Mouse (Mus musculus) spleen, postnatal 10 days (tissue): ENCODE results near the gene Mgl2.
A peak's percentile ranks its signal among the peaks of the same experiment; 100 is the strongest.
"Not testable (repeated sequence)": the region's sequence is repeated elsewhere in the genome, so short reads cannot be mapped to it uniquely, and the experiment has no call there.

Source experiments
- DNase-seq, 2 experiments: peaks; one replicate each; pipeline ENCODE4 v3.0.0; 2021 to 2022; ENCODE audit warnings: low spot score in 2 of 2

Gene Mgl2

GRCm38 (mm10) chr11:70129926-70130379 lies at the start of gene Mgl2:
Mgl2 (plus strand) TSS chr11:70130329.
- DNase-seq, result no peak

- no peak for DNase-seq
Measured at GRCm38 (mm10) chr11:70080803-70081590, 49.1 kb upstream of the Mgl2 start.

DNA sequence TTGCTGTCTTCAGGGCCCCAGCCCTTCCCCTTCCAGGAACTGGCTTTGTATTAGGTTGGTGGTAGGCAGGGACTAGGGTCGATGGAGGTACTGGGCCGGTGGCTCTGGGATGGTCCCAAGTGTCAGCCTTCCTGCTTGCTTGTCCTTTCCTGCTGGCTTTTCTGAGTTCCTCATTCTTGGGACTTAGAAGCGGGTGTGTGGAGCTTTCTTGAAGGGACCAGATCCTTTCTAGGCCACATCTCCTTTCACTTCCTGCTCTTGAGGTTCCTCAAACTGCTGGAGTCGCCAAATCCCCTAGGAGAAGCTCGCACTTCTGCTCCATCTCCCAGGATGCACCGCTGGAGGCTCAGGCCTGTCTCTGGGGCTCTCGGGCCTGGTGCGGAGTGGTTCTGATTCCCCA lies 45.6 kb upstream of the Mgl2 start:
- peak in 1 of 2 experiments; percentile 20 for DNase-seq

- DNase-seq, result peak in 1 of 2 experiments; percentile 23
Measured at GRCm38 (mm10) chr11:70091986-70092783, 37.9 kb upstream of the Mgl2 start, which contains the start of gene Asgr2. Asgr2 (plus strand) TSS chr11:70092644.

GRCm38 (mm10) chr11:70097396-70097795 lies 32.7 kb upstream of the Mgl2 start:
- DNase-seq, result no peak

- no peak for DNase-seq
Measured at GRCm38 (mm10) chr11:70099102-70099501, 31.0 kb upstream of the Mgl2 start.

- no peak for DNase-seq
Measured at GRCm38 (mm10) chr11:70099809-70100208, 30.3 kb upstream of the Mgl2 start.

GRCm38 (mm10) chr11:70103701-70104315 lies 26.3 kb upstream of the Mgl2 start:
- DNase-seq, result no peak

GRCm38 (mm10) chr11:70107085-70107484 lies 23.0 kb upstream of the Mgl2 start:
- DNase-seq, result no peak

- peak; percentile 44 to 72 for DNase-seq
Measured at GRCm38 (mm10) chr11:70110146-70110545, 20.0 kb upstream of the Mgl2 start.

DNA sequence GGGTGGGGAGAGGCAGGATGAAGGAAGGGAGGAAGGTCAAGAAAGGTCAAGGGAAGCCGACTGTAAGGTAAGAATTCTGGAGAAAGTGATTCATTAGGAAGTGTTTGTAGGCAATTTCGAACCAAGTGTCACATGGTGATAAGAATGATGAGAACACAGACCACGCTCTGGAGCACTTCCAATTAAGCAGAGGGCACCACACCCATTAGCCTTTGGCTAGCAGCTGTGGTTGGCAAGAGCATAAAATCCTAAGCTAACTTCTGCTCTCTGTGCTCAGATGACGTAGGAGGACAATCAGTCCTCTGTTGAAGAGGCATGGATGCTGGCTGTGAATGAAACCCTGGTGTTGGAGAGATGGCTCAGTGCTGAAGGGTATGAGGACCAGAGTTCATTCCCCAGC lies 15.6 kb upstream of the Mgl2 start:
- no peak for DNase-seq

GRCm38 (mm10) chr11:70115901-70116300 lies 14.2 kb upstream of the Mgl2 start:
- no peak for DNase-seq

GRCm38 (mm10) chr11:70135001-70135400 lies 4.9 kb downstream of the Mgl2 start:
- DNase-seq, result not testable (repeated sequence)

DNA sequence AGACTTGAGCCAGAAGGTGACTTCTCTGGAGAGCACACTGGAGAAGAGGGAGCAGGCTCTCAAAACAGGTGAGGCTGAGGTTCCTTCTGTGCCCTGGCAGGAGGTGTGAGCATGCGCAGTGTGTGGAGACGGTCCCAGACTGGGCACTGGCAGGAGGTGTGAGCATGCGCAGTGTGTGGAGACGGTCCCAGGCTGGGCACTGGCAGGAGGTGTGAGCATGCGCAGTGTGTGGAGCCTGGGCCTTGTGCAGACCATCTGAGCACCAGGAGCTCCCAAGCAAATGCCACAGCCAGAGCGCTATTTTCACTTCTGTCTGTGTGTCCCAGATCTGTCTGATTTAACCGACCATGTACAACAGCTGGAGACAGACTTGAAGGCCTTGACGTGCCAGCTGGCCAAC lies 5.8 kb downstream of the Mgl2 start:
- DNase-seq, result not testable (repeated sequence)

- no peak for DNase-seq
Measured at GRCm38 (mm10) chr11:70139171-70139570, 9.0 kb downstream of the Mgl2 start.

DNA sequence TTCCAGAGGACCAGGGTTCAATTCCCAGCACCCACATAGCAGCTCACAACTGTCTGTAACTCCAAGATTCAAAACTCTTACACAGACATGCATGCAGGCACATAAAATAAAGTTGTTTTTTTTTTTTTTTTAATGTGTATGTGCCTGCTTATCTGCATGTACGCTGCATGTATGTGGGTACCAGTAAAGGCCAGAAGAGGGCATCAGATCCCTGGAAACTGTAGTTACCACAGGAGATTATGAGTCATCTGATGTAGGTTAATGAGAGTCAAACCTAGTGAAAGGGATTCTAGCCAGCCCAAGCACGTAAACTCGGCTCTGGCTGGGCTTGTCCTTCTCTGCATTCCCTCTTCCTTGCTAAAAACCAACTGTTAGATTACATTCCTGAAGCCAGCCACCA lies 20.9 kb downstream of the Mgl2 start:
- DNase-seq, result no peak

DNA sequence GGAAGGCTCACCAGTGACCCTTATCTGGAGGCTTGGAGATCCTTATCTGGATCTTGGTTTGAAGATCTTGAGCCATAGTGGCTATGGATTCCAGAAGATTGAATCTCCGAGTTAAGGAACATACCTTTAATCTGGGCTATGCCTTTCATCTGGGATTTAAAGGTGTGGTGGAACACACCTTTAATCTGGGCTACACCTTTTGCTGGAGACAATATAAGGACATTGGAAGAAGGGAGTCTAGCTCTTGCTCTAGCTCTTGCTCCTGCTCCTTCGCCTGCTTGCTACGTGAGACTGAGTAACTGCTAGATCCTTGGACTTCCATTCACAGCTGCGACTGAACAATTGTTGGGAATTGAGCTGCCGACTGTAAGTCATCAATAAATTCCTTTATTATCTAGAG lies 25.8 kb downstream of the Mgl2 start, which contains the start of gene Clec10a:
TSS of gene Clec10a (plus strand) at position 301 of the 400 bp plus-strand sequence.
- DNase-seq, result not testable (repeated sequence)

- no peak for DNase-seq
Measured at GRCm38 (mm10) chr11:70162336-70162735, 32.2 kb downstream of the Mgl2 start.

GRCm38 (mm10) chr11:70165972-70166921 lies 36.1 kb downstream of the Mgl2 start:
- no peak for DNase-seq

DNA sequence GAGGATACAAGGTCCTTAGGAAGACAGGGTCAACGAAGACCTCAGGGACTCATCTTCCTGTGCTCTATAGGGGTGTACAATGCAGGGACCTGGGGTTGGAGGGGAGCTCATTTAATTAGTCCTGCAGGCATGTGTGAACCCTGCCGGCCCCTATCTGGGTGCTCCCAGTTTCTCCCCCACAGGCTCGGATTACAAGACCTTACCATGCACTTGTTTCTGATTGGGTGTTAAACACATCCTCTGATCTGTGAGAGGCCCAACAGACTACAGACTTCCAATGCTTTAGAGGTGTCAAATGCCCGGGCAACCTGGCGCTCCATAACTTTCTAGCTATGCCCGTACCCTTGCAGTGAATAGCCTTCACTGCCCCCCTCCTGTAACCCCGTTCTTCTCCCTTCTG lies 38.0 kb downstream of the Mgl2 start:
- no peak for DNase-seq

GRCm38 (mm10) chr11:70169471-70169870 lies 39.3 kb downstream of the Mgl2 start:
- not testable (repeated sequence) for DNase-seq
